Mouse (Mus musculus) lung, embryonic 16.5 days (tissue): ENCODE data around the gene Cyp2w1. TPM values are rescaled to one million over a fixed set of nuclear protein-coding genes. Genes with fewer than 3 reads are reported as not detected.
A peak's percentile ranks its signal among the peaks of the same experiment; 100 is the strongest.
"Not testable (repeated sequence)": the region's sequence is repeated elsewhere in the genome, so short reads cannot be mapped to it uniquely, and the experiment has no call there.

ENCODE experiments used
- ATAC-seq: fragments of 200-750 bp; cut with Nextera tagmentation; 2 replicates; pipeline ENCODE4 v1.8.0; 2017; ENCODE audit warnings: low read depth, mild to moderate bottlenecking, moderate library complexity
- H3K27ac ChIP-seq: fragments of 300-500 bp; sonication (generic); 2 replicates; pipeline ENCODE4 v1.5.1; 2014; ENCODE audit warnings: mild to moderate bottlenecking, control low read depth, low read length
- H3K27me3 ChIP-seq: fragments of 300-500 bp; sonication (generic); 2 replicates; pipeline ENCODE4 v1.6.1; 2014; ENCODE audit warnings: low read depth, low read length, mixed read lengths; ENCODE audit not compliant: control insufficient read depth, insufficient read depth
- H3K36me3 ChIP-seq: fragments of 300-500 bp; sonication (generic); 2 replicates; pipeline ENCODE4 v1.6.1; 2014; ENCODE audit warnings: low read length; ENCODE audit not compliant: control insufficient read depth, insufficient read depth
- H3K4me1 ChIP-seq: fragments of 300-500 bp; sonication (generic); replicated peaks from 2 replicates; pipeline ENCODE4 v1.6.1; 2014; ENCODE audit warnings: low read length, mixed read lengths; ENCODE audit not compliant: control insufficient read depth, insufficient read depth
- H3K4me2 ChIP-seq: fragments of 300-500 bp; sonication (generic); 2 replicates; pipeline ENCODE4 v1.6.1; 2014; ENCODE audit warnings: low read depth, low read length, control low read depth
- H3K4me3 ChIP-seq: fragments of 300-500 bp; sonication (generic); 2 replicates; pipeline ENCODE4 v1.5.1; 2014; ENCODE audit warnings: mild to moderate bottlenecking, low read length, control low read depth
- H3K9ac ChIP-seq: fragments of 300-500 bp; sonication (generic); 2 replicates; pipeline ENCODE4 v1.6.1; 2014; ENCODE audit warnings: low read length, control low read depth
- H3K9me3 ChIP-seq: fragments of 300-500 bp; sonication (generic); 2 replicates; pipeline ENCODE4 v1.6.1; 2016; ENCODE audit warnings: low read length; ENCODE audit not compliant: control insufficient read depth
- WGBS: fragments of 180-500 bp; shearing (Covaris S2); extraction: QIAGEN DNeasy Blood & Tissue Kit; methylation state at CpG from one replicate; pipeline ENCODE4 v1.1.7; 2014; 5-methylcytosine and 5-hydroxymethylcytosine counted together
- polyA plus RNA-seq: library from polyadenylated mRNA; unstranded; fragments of >200 nt; fragmentation: Nextera tagmentation; extraction: Ambion mirVana; gene quantifications from 2 replicates; pipeline ENCODE4 v1.2.1, GENCODE M21; 2015

The Cyp2w1 gene
- polyA plus RNA-seq, 1 experiment from 2014 or later = 0.18 TPM

DNA sequence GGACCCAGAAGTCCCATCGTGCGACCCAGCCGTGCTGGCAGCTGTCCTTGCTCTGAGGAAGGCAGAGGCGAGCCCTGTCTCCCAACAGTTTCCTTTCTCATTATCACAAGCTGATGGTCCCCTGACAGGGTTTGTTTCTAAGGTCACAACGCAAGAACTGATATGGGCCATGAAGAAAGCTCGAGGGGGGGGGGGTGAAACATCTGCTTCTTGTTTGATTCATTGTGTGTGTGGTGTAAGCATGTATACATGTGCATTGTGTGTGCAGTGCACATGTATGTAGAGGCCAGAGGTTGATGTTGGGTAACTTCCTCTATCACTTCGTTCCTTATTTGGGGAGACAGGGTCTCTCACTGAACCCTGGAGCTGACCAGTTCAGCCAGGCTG is 24.8 kb upstream of the Cyp2w1 start:
- Histone ChIP-seq H3K4me3 (no peak overlapping the region), H3K27me3 (peaks cover 23% of the 10 kb centered on the region), H3K4me2 (no peak overlapping the region), H3K9ac (no peak overlapping the region), H3K27ac (no peak overlapping the region), H3K36me3 (no peaks in the 10 kb centered on the region), H3K4me1 (peaks cover 10% of the 10 kb centered on the region), H3K9me3 (no peaks in the 10 kb centered on the region)
- WGBS = 56% methylated on average over 7 of the region's 7 CpGs
- no peak for ATAC-seq

DNA sequence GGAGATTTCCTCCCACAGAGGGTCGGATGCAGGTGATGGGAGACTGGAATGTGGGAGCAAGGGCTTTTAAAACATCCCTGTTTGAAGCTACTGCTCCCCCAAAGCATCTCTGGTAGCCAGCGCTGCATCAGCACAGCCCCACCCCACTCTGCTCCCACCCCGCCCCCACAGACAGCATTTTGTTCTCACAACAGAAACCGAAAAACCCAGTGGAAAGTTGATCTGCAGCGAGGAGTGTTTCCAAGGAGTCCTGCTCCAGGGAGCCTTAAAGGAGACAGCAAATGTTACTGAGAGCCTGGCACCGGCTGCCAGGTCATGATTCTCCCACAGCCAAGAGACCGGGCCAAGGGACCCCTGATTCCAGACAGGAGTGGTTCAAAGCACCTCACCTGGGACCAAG is 21.7 kb upstream of the Cyp2w1 start:
- Histone ChIP-seq H3K27ac (no peak overlapping the region), H3K9ac (no peak overlapping the region), H3K4me1 (no peaks in the 10 kb centered on the region), H3K27me3 (peaks cover 3% of the 10 kb centered on the region; the same call in 1 of the 2 replicates), H3K4me3 (no peak overlapping the region), H3K36me3 (no peaks in the 10 kb centered on the region), H3K4me2 (no peak overlapping the region), H3K9me3 (no peaks in the 10 kb centered on the region)
- 59% methylated on average over 7 of the region's 7 CpGs for WGBS
- no peak for ATAC-seq

DNA sequence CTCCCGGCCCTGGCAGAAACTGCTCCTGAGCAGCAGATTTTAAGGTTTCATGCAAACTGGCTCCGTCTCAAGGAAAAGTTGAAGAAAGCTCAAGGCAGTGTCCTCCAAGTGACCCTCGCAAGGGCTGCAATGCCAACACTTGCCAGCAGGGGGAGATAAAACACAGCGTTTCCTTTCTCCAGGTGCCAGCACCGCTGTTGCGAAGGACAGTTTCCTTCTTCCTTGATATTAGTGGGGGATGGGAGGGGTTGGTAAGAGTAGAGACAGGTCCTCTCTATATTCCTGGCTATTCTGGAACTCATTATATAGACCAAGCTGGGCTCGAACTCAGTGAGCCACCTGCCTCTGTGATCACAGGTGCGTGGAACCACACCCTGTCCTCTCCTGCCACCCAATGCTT is 20.7 kb upstream of the Cyp2w1 start:
- H3K27ac ChIP-seq = no peak overlapping the region
- peak; percentile 21; the same call in 1 of the 2 replicates for ATAC-seq
- peaks cover 3% of the 10 kb centered on the region; the same call in 1 of the 2 replicates for H3K27me3 ChIP-seq
- H3K9ac ChIP-seq = no peak overlapping the region
- no peaks in the 10 kb centered on the region for H3K9me3 ChIP-seq
- 16% methylated on average over 8 of the region's 8 CpGs for WGBS
- no peak overlapping the region for H3K4me2 ChIP-seq
- no peak overlapping the region for H3K4me3 ChIP-seq
- H3K4me1 ChIP-seq = no peaks in the 10 kb centered on the region
- peaks cover 7% of the 10 kb centered on the region for H3K36me3 ChIP-seq

- no peak overlapping the region for H3K4me2 ChIP-seq
- no peaks in the 10 kb centered on the region for H3K4me1 ChIP-seq
- H3K27me3 ChIP-seq = no peaks in the 10 kb centered on the region
- no peak for ATAC-seq
- 73% methylated on average over 8 of the region's 8 CpGs for whole genome bisulfite sequencing
- H3K27ac ChIP-seq = no peak overlapping the region
- no peaks in the 10 kb centered on the region for H3K9me3 ChIP-seq
- H3K9ac ChIP-seq = no peak overlapping the region
- H3K36me3 ChIP-seq = peaks cover 12% of the 10 kb centered on the region
- no peak overlapping the region for H3K4me3 ChIP-seq
Measured at GRCm38 (mm10) chr5:139332590-139333272, 19.7 kb upstream of the Cyp2w1 start.

DNA sequence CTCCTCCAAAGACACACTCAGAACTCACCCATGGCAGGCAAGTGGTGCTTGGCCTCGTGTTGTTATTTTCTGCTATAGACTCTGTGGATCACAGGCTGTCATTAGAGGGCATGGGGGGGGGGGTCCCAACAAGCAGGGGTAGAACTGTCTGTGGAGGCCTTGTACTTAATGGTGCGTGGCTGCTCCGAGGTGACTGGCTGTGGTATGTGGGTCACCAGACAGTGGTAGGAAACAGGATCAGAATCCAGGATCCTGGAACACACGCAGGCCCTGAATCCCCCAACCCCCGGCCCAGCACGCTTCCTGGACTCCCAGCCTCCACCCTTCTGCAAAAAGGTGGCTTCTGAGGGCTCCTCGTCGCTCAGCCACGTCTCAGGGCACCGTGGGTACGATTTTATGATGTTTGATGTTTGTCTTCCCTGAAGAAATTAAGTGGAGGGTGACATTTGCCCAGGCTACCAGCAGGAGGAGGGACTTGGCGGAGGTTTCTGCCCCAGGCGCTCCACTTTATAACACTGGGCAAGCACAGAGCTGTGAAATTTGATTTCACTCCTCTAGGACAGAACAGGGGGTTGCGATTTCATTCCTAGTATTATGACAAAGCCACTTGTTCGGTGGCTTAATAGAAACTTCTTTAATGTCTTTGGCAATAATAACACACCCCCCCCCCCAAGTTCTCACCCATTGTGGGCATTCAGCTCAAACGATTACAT is 19.0 kb upstream of the Cyp2w1 start:
- Histone ChIP-seq H3K4me2 (no peak overlapping the region), H3K9ac (no peak overlapping the region), H3K4me1 (no peaks in the 10 kb centered on the region), H3K4me3 (no peak overlapping the region), H3K36me3 (peaks cover 16% of the 10 kb centered on the region), H3K27ac (no peak overlapping the region), H3K27me3 (no peaks in the 10 kb centered on the region), H3K9me3 (no peaks in the 10 kb centered on the region)
- 75% methylated on average over 16 of the region's 16 CpGs for WGBS
- ATAC-seq = no peak

DNA sequence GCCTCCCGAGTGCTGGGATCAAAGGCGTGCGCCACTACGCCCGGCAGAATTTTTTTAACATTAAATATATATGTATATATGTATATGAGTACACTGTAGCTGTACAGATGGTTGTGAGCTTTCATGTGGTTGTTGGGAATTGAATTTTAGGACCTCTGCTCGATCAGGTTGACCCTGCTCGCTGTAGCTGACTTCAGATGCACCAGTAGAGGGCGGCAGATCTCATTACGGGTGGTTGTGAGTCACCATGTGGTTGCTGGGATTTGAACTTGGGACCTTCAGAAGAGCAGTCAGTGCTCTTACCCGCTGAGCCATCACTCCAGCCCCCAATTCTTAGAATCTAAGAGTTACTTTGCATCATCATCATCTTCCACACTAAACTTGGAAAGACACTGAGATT is 18.0 kb upstream of the Cyp2w1 start:
- H3K36me3 ChIP-seq = peaks cover 19% of the 10 kb centered on the region
- H3K4me3 ChIP-seq, H3K4me1 ChIP-seq, H3K27ac ChIP-seq, H3K9ac ChIP-seq, H3K9me3 ChIP-seq, H3K4me2 ChIP-seq, H3K27me3 ChIP-seq, ATAC-seq: not testable (repeated sequence)
- 76% methylated on average over 10 of the region's 10 CpGs for WGBS

GRCm38 (mm10) chr5:139335634-139336033 is 16.8 kb upstream of the Cyp2w1 start:
- no peaks in the 10 kb centered on the region for H3K27me3 ChIP-seq
- H3K4me2 ChIP-seq = no peak overlapping the region
- no peaks in the 10 kb centered on the region for H3K9me3 ChIP-seq
- 87% methylated on average over 4 of the region's 4 CpGs for WGBS
- no peak overlapping the region for H3K9ac ChIP-seq
- no peak overlapping the region for H3K27ac ChIP-seq
- peaks cover 26% of the 10 kb centered on the region for H3K36me3 ChIP-seq
- H3K4me3 ChIP-seq = no peak overlapping the region
- ATAC-seq = no peak
- H3K4me1 ChIP-seq = no peaks in the 10 kb centered on the region

GRCm38 (mm10) chr5:139337826-139338370 is 14.5 kb upstream of the Cyp2w1 start:
- 0 out of 2 replicates have a peak, but pooled peaks have one; percentile 19 for ATAC-seq
- Histone ChIP-seq H3K4me3 (no peak overlapping the region), H3K27ac (no peak overlapping the region), H3K27me3 (no peaks in the 10 kb centered on the region), H3K9ac (no peak overlapping the region), H3K36me3 (peaks cover 42% of the 10 kb centered on the region), H3K4me1 (no peaks in the 10 kb centered on the region), H3K4me2 (no peak overlapping the region), H3K9me3 (no peaks in the 10 kb centered on the region)
- 67% methylated on average over 13 of the region's 13 CpGs for WGBS

GRCm38 (mm10) chr5:139338403-139338802 is 14.0 kb upstream of the Cyp2w1 start:
- no peak overlapping the region for H3K4me3 ChIP-seq
- no peaks in the 10 kb centered on the region for H3K27me3 ChIP-seq
- no peak for ATAC-seq
- WGBS = 56% methylated on average over 3 of the region's 3 CpGs
- H3K4me1 ChIP-seq = peaks cover under 1% of the 10 kb centered on the region; the same call in 1 of the 2 replicates
- H3K9ac ChIP-seq = no peak overlapping the region
- H3K9me3 ChIP-seq = no peaks in the 10 kb centered on the region
- no peak overlapping the region for H3K27ac ChIP-seq
- no peak overlapping the region for H3K4me2 ChIP-seq
- H3K36me3 ChIP-seq = peaks cover 42% of the 10 kb centered on the region
